Mouse (Mus musculus): ENCODE results near the gene Daam2.

GRCm38 (mm10) chr17:49413554-49413953 lies 150.6 kb downstream of the Daam2 start:
- no peak for TF ChIP-seq POLR2A (IDR thresholded peaks at IDR 0.05; ENCODE audit: low read depth, low read length)
- TF ChIP-seq CTCF (IDR thresholded peaks at IDR 0.05; ENCODE audit: borderline replicate concordance, insufficient read depth, low read length) = no peak
